Mouse (Mus musculus) brain, embryonic 14.5 days (tissue): ENCODE results near the gene Kcnc3.

Experiments used
- CTCF ChIP-seq: fragments of 200-500 bp; IDR thresholded peaks from 2 replicates; pipeline ENCODE4 v1.5.1; 2012; ENCODE audit warnings: inconsistent platforms, mild to moderate bottlenecking, moderate library complexity, borderline replicate concordance; ENCODE audit not compliant: insufficient read depth, insufficient read length; ENCODE audit errors: extremely low read depth
- POLR2A ChIP-seq: fragments of 200-500 bp; IDR thresholded peaks from 2 replicates; pipeline ENCODE4 v1.6.1; 2012; ENCODE audit warnings: mild to moderate bottlenecking, inconsistent platforms, borderline replicate concordance; ENCODE audit not compliant: poor library complexity, insufficient read depth, insufficient read length, severe bottlenecking; ENCODE audit errors: extremely low read depth

- TF ChIP-seq POLR2A (no peak), CTCF (no peak)
These were observed 18.2 kb upstream of the Kcnc3 start, which contains the start of gene Napsa for GRCm38 (mm10) chr7:44572213-44572701.
